Mouse (Mus musculus): ENCODE data around the gene Snrnp25.

GRCm38 (mm10) chr11:32181246-32181645, 24.0 kb upstream of the Snrnp25 start:
- TF ChIP-seq POLR2A (IDR thresholded peaks at IDR 0.05; ENCODE audit: borderline replicate concordance, control insufficient read depth, low read depth, low read length) (no peak), CTCF (IDR thresholded peaks at IDR 0.05; ENCODE audit: control insufficient read depth, insufficient read depth, low read length) (no peak)

Measured in bone marrow, adult 2 months (tissue).